Mouse (Mus musculus): ENCODE measurements around the gene Gm10184. TPM values are rescaled to one million over a fixed set of nuclear protein-coding genes. Genes with fewer than 3 reads are reported as not detected.
"Not testable (repeated sequence)": the region's sequence is repeated elsewhere in the genome, so short reads cannot be mapped to it uniquely, and the experiment has no call there.

The Gm10184 gene
- 79.9 and 89.8 TPM in 2 replicates for polyA plus RNA-seq (2014; fragmentation: Nextera tagmentation; extraction: Ambion mirVana)

- no peaks in the 10 kb centered on the region for H3K4me1 ChIP-seq (ENCODE audit: control insufficient read depth, insufficient read depth, low read length)
- no peak within 1 kb of the TSS for H3K4me2 ChIP-seq (ENCODE audit: low read depth, low read length)
- no peaks in the 10 kb centered on the region for H3K27me3 ChIP-seq (ENCODE audit: control insufficient read depth, insufficient read depth, low read length)
- no peaks in the 10 kb centered on the region for H3K36me3 ChIP-seq (replicated peaks; ENCODE audit: control insufficient read depth, insufficient read depth, low read depth, low read length)
- H3K27ac ChIP-seq (replicated peaks; ENCODE audit: low read depth, low read length) = no peak within 1 kb of the TSS
- WGBS = 92% methylated on average over 6 of the region's 6 CpGs
- no peak within 1 kb of the TSS for H3K4me3 ChIP-seq (ENCODE audit: low read depth, low read length)
- no peak within 1 kb of the TSS for H3K9ac ChIP-seq (replicated peaks; ENCODE audit: low read length)
- no peak for DNase-seq (ENCODE audit: low spot score)
- H3K9me3 ChIP-seq (replicated peaks; ENCODE audit: control insufficient read depth, low read length) = no peaks in the 10 kb centered on the region
- ATAC-seq (replicated peaks; ENCODE audit: insufficient number of reproducible peaks, low FRiP score, low TSS enrichment, low read depth) = no peak
These were observed at the start of gene Gm10184 for GRCm38 (mm10) chr17:89910349-89910748. TSS of gene Gm10184 (minus strand) at chr17:89910449.

DNA sequence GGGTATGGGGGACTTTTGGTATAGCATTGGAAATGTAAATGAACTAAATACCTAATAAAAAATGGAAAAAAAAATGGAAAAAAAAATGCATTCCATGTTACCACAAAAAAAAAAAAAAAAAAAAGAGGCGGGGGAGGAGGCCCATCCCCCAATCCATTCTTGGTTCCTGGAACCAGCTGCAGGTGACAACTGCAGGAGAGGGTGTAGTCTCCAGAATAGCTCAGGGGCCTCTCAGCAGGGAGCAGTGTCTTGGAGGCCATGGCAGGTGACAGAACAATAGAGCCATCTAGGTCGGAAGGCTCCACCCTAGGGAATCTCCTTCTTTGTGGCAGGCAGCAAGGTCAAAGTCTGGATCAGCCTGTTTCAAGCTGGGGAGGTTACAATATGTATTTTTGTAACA lies 23.7 kb upstream of the Gm10184 start:
- Histone ChIP-seq H3K4me2 (ENCODE audit: low read depth, low read length) (no peak overlapping the region), H3K9ac (replicated peaks; ENCODE audit: low read length) (no peak overlapping the region), H3K4me3 (ENCODE audit: low read depth, low read length) (no peak overlapping the region), H3K27me3 (ENCODE audit: control insufficient read depth, insufficient read depth, low read length) (no peaks in the 10 kb centered on the region), H3K27ac (replicated peaks; ENCODE audit: low read depth, low read length) (no peak overlapping the region), H3K4me1 (ENCODE audit: control insufficient read depth, insufficient read depth, low read length) (no peaks in the 10 kb centered on the region), H3K9me3 (replicated peaks; ENCODE audit: control insufficient read depth, low read length) (no peaks in the 10 kb centered on the region), H3K36me3 (replicated peaks; ENCODE audit: control insufficient read depth, insufficient read depth, low read depth, low read length) (no peaks in the 10 kb centered on the region)
- DNase-seq (ENCODE audit: low spot score) (no peak), ATAC-seq (replicated peaks; ENCODE audit: insufficient number of reproducible peaks, low FRiP score, low TSS enrichment, low read depth) (no peak)
- WGBS = 73% methylated on average over 2 of the region's 2 CpGs

DNA sequence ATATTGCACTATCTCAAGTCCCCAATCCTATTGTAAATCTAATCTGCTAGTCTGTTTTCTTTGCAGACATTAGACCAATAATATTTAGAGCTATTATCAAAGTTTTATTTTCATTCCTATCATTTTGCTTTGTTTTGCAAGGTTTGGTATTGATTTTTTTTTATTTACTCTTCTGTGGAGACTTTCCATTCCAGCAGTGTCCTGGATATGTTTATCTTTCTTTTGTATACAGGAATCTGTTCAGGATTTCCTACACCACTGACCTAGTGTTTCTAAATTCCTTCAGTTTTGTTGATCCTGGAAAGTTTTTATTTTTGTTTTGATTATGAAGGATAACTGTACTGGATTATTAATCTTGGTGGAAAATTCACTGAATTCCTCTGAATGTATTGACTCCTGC lies 2.6 kb downstream of the Gm10184 start:
- H3K9me3 ChIP-seq (replicated peaks; ENCODE audit: control insufficient read depth, low read length) = no peaks in the 10 kb centered on the region
- no peak overlapping the region for H3K4me2 ChIP-seq (ENCODE audit: low read depth, low read length)
- no peaks in the 10 kb centered on the region for H3K27me3 ChIP-seq (ENCODE audit: control insufficient read depth, insufficient read depth, low read length)
- H3K4me1 ChIP-seq (ENCODE audit: control insufficient read depth, insufficient read depth, low read length) = no peaks in the 10 kb centered on the region
- H3K4me3 ChIP-seq (ENCODE audit: low read depth, low read length) = no peak overlapping the region
- DNase-seq (ENCODE audit: low spot score) (no peak), ATAC-seq (replicated peaks; ENCODE audit: insufficient number of reproducible peaks, low FRiP score, low TSS enrichment, low read depth) (no peak)
- H3K27ac ChIP-seq (replicated peaks; ENCODE audit: low read depth, low read length) = no peak overlapping the region
- no peaks in the 10 kb centered on the region for H3K36me3 ChIP-seq (replicated peaks; ENCODE audit: control insufficient read depth, insufficient read depth, low read depth, low read length)
- no peak overlapping the region for H3K9ac ChIP-seq (replicated peaks; ENCODE audit: low read length)

DNA sequence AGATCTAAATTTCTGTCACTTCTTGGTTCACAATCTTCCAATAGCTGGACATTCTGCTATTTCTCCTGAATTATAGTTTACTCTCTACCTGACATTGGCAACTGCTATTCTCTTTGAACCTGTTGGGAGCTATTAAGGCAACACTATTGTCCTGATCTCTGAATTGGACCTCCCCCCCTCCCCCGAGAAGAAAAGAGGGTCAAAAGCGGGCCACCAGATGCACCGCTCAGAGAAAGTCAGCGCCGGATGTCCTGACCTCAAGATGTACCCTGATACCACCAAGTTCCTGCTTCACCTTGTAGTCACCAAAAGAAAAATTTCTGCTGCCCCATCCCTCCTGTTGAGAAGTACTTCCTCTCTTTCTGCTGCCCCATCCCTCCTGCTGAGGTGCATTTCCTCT lies 5.5 kb downstream of the Gm10184 start:
- WGBS = 88% methylated on average over 5 of the region's 5 CpGs
- H3K27ac ChIP-seq (replicated peaks; ENCODE audit: low read depth, low read length); H3K4me3 ChIP-seq (ENCODE audit: low read depth, low read length); H3K9ac ChIP-seq (replicated peaks; ENCODE audit: low read length); H3K4me2 ChIP-seq (ENCODE audit: low read depth, low read length); ATAC-seq (replicated peaks; ENCODE audit: insufficient number of reproducible peaks, low FRiP score, low TSS enrichment, low read depth); H3K4me1 ChIP-seq (ENCODE audit: control insufficient read depth, insufficient read depth, low read length); DNase-seq (ENCODE audit: low spot score); H3K27me3 ChIP-seq (ENCODE audit: control insufficient read depth, insufficient read depth, low read length); H3K9me3 ChIP-seq (replicated peaks; ENCODE audit: control insufficient read depth, low read length); H3K36me3 ChIP-seq (replicated peaks; ENCODE audit: control insufficient read depth, insufficient read depth, low read depth, low read length): not testable (repeated sequence)

DNA sequence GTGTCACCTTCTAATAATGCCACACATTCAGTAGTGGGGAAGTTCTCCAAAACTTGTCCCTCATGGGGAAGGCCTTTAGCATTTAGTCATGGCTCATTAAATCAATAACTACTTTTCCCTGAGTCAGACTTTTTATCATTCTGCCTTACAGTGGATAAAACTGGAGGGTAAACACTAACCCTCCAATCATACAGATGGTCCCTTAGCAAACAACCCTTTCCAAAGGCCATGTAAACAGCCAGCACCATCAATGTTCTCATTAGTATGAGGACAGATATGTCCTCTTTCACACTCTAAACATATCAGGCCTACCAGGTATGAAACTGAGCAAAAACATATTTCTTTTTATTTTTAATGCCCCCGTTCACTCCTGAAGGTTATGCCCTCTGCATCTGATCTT lies 7.5 kb downstream of the Gm10184 start:
- Histone ChIP-seq H3K36me3 (replicated peaks; ENCODE audit: control insufficient read depth, insufficient read depth, low read depth, low read length) (no peaks in the 10 kb centered on the region), H3K9ac (replicated peaks; ENCODE audit: low read length) (no peak overlapping the region), H3K27ac (replicated peaks; ENCODE audit: low read depth, low read length) (no peak overlapping the region), H3K4me1 (ENCODE audit: control insufficient read depth, insufficient read depth, low read length) (no peaks in the 10 kb centered on the region), H3K27me3 (ENCODE audit: control insufficient read depth, insufficient read depth, low read length) (no peaks in the 10 kb centered on the region), H3K9me3 (replicated peaks; ENCODE audit: control insufficient read depth, low read length) (no peaks in the 10 kb centered on the region), H3K4me3 (ENCODE audit: low read depth, low read length) (no peak overlapping the region), H3K4me2 (ENCODE audit: low read depth, low read length) (no peak overlapping the region)
- DNase-seq (ENCODE audit: low spot score) (no peak), ATAC-seq (replicated peaks; ENCODE audit: insufficient number of reproducible peaks, low FRiP score, low TSS enrichment, low read depth) (no peak)
- 87% methylated on average over 1 of the region's 1 CpGs for WGBS

- H3K27me3 ChIP-seq (ENCODE audit: control insufficient read depth, insufficient read depth, low read length) = no peaks in the 10 kb centered on the region
- 65% methylated on average over 7 of the region's 7 CpGs for WGBS
- no peak; the same call in 1 of the 2 replicates for ATAC-seq (replicated peaks; ENCODE audit: insufficient number of reproducible peaks, low FRiP score, low TSS enrichment, low read depth)
- no peak overlapping the region for H3K4me3 ChIP-seq (ENCODE audit: low read depth, low read length)
- no peaks in the 10 kb centered on the region for H3K4me1 ChIP-seq (ENCODE audit: control insufficient read depth, insufficient read depth, low read length)
- H3K27ac ChIP-seq (replicated peaks; ENCODE audit: low read depth, low read length) = no peak overlapping the region
- H3K9me3 ChIP-seq (replicated peaks; ENCODE audit: control insufficient read depth, low read length) = no peaks in the 10 kb centered on the region
- no peak overlapping the region for H3K4me2 ChIP-seq (ENCODE audit: low read depth, low read length)
- no peak overlapping the region for H3K9ac ChIP-seq (replicated peaks; ENCODE audit: low read length)
- H3K36me3 ChIP-seq (replicated peaks; ENCODE audit: control insufficient read depth, insufficient read depth, low read depth, low read length) = no peaks in the 10 kb centered on the region
- DNase-seq (ENCODE audit: low spot score) = no peak
These were observed 9.6 kb downstream of the Gm10184 start for GRCm38 (mm10) chr17:89900610-89901009.

- DNase-seq (ENCODE audit: low spot score) (no peak), ATAC-seq (replicated peaks; ENCODE audit: insufficient number of reproducible peaks, low FRiP score, low TSS enrichment, low read depth) (no peak)
- Histone ChIP-seq H3K4me3 (ENCODE audit: low read depth, low read length) (no peak overlapping the region), H3K9me3 (replicated peaks; ENCODE audit: control insufficient read depth, low read length) (no peaks in the 10 kb centered on the region), H3K27ac (replicated peaks; ENCODE audit: low read depth, low read length) (no peak overlapping the region), H3K9ac (replicated peaks; ENCODE audit: low read length) (no peak overlapping the region), H3K27me3 (ENCODE audit: control insufficient read depth, insufficient read depth, low read length) (no peaks in the 10 kb centered on the region), H3K4me1 (ENCODE audit: control insufficient read depth, insufficient read depth, low read length) (no peaks in the 10 kb centered on the region), H3K4me2 (ENCODE audit: low read depth, low read length) (no peak overlapping the region), H3K36me3 (replicated peaks; ENCODE audit: control insufficient read depth, insufficient read depth, low read depth, low read length) (no peaks in the 10 kb centered on the region)
- 78% methylated on average over 3 of the region's 3 CpGs for WGBS
These were observed 10.4 kb downstream of the Gm10184 start for GRCm38 (mm10) chr17:89899813-89900212.

DNA sequence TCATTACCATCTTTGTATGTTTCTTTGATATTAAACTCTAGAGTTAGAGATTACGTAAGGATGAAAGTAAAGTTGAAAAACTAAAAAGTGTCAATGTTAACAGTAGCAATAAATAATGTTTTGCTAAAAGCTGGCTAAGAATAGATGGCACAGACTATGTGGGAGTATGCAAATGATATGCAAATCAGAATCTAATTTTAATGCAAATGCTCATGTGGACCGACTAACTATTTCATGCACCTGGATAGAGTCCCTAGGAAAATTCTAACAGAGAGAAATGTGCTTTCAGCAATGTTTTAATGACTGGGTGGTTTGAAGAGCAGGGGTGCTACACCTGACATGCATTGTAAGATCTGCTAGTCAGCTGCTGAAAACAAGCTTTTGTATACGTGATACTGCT lies 45.3 kb downstream of the Gm10184 start:
- no peaks in the 10 kb centered on the region for H3K4me1 ChIP-seq (ENCODE audit: control insufficient read depth, insufficient read depth, low read length)
- H3K4me3 ChIP-seq (ENCODE audit: low read depth, low read length) = no peak overlapping the region
- no peak overlapping the region for H3K9ac ChIP-seq (replicated peaks; ENCODE audit: low read length)
- 79% methylated on average over 3 of the region's 3 CpGs for WGBS
- H3K4me2 ChIP-seq (ENCODE audit: low read depth, low read length) = no peak overlapping the region
- DNase-seq (ENCODE audit: low spot score) = no peak
- ATAC-seq (replicated peaks; ENCODE audit: insufficient number of reproducible peaks, low FRiP score, low TSS enrichment, low read depth) = no peak
- H3K9me3 ChIP-seq (replicated peaks; ENCODE audit: control insufficient read depth, low read length) = no peaks in the 10 kb centered on the region
- H3K36me3 ChIP-seq (replicated peaks; ENCODE audit: control insufficient read depth, insufficient read depth, low read depth, low read length) = no peaks in the 10 kb centered on the region
- no peaks in the 10 kb centered on the region for H3K27me3 ChIP-seq (ENCODE audit: control insufficient read depth, insufficient read depth, low read length)
- H3K27ac ChIP-seq (replicated peaks; ENCODE audit: low read depth, low read length) = no peak overlapping the region

Measured in embryonic facial prominence, embryonic 11.5 days (tissue).